ENCODE assay signal across 8 mouse cellular contexts in the genomic region with DNA sequence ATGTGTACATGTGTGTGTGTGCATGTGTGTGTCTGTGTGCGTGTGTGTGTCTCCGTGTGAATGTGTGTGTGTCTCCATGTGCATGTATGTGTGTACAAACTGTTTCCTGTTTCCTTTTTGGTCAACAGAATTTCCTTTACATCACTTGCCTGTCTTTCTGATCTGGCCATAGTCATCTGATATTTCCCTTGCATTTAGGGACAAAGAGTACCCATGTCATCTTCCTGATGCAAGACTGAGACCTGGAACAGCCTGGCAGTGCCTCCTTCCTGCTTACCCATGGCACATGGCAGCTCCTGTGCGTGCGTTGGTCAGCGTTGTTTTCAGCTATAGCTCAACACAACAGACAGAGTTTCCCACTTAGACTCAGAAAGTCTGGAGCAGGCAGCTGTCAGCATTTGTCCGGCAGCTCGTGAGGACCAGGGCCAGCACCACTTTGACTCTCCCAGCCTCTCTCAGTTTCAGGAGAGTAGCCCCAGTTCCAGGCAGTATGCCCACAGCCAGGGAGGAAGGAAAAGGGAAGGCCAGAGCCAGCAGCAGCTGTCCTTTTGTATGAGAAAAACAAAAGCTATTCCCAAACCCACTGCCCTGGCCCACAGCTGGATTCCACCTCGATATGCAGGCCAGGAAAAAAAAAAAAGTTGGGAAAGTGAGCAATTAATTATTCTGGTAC. TPM values are rescaled to one million over a fixed set of nuclear protein-coding genes. Genes with fewer than 3 reads are reported as not detected.
DNase-seq lines count a peak whose midpoint lies in the region; ATAC-seq lines count a peak whose summit lies in the region.

No protein-coding gene starts in this region.

- H3K9ac ChIP-seq in midbrain, embryonic 16.5 days (ENCODE audit: low read depth, low read length), result no peak overlapping the region
- H3K9ac ChIP-seq in midbrain, embryonic 13.5 days (replicated peaks), result no peak overlapping the region
- H3K9ac ChIP-seq in liver, embryonic 15.5 days, result no peak overlapping the region

- H3K36me3 ChIP-seq in midbrain, embryonic 16.5 days (ENCODE audit: control insufficient read depth, insufficient read depth, low read length), result no peaks in the 10 kb centered on the region
- H3K36me3 ChIP-seq in midbrain, embryonic 13.5 days, result no peaks in the 10 kb centered on the region
- H3K36me3 ChIP-seq in liver, embryonic 15.5 days (replicated peaks), result no peaks in the 10 kb centered on the region

- no peak for ATAC-seq in midbrain, embryonic 16.5 days
- no peak for ATAC-seq in midbrain, embryonic 13.5 days
- no peak for ATAC-seq in liver, embryonic 15.5 days (ENCODE audit: insufficient read depth)
- no peak for ATAC-seq in megakaryocyte-erythroid progenitor cell, adult 5-6 weeks (replicated peaks; ENCODE audit: low FRiP score, low TSS enrichment, poor library complexity, severe bottlenecking)

- intact Hi-C loops in heart, postnatal 14 days (cut with DNase I), result loop anchor here (2.0 kb wide), 2 partner anchors 45 to 81 kb away; no protein-coding TSS in a partner anchor

- H3K4me2 ChIP-seq in midbrain, embryonic 16.5 days (ENCODE audit: low read length), result no peak overlapping the region
- no peak overlapping the region for H3K4me2 ChIP-seq in midbrain, embryonic 13.5 days (replicated peaks)
- no peak overlapping the region for H3K4me2 ChIP-seq in liver, embryonic 15.5 days

- H3K9me3 ChIP-seq in midbrain, embryonic 16.5 days (replicated peaks; ENCODE audit: control insufficient read depth, low read length, poor library complexity, severe bottlenecking), result no peaks in the 10 kb centered on the region
- no peaks in the 10 kb centered on the region for H3K9me3 ChIP-seq in midbrain, embryonic 13.5 days
- H3K9me3 ChIP-seq in liver, embryonic 15.5 days (replicated peaks), result no peaks in the 10 kb centered on the region

- DNase-seq in adrenal gland, adult (ENCODE audit: inconsistent age in 2 of 2, low spot score in 1 of 2), result peak; percentile 57 to 83
- no peak for DNase-seq in adrenal gland, adult 18-20 months (ENCODE audit: low spot score in 2 of 2)
- peak; percentile 80 to 81 for DNase-seq in heart, postnatal 14 days
- no peak for DNase-seq in frontal cortex, postnatal 14 days (ENCODE audit: low spot score in 2 of 2)

- no peak overlapping the region for H3K4me3 ChIP-seq in midbrain, embryonic 16.5 days (ENCODE audit: low read depth, low read length)
- no peak overlapping the region for H3K4me3 ChIP-seq in midbrain, embryonic 13.5 days (replicated peaks)
- H3K4me3 ChIP-seq in liver, embryonic 15.5 days (replicated peaks), result no peak overlapping the region

- WGBS in midbrain, embryonic 16.5 days, result 54% methylated on average over 8 of the region's 8 CpGs
- WGBS in midbrain, embryonic 13.5 days, result 61% methylated on average over 8 of the region's 8 CpGs
- 41% methylated on average over 8 of the region's 8 CpGs for WGBS in liver, embryonic 15.5 days (ENCODE audit: insufficient replicate concordance)

- H3K27ac ChIP-seq in midbrain, embryonic 16.5 days (ENCODE audit: low read length), result 0 out of 2 replicates have a peak overlapping the region, but pooled peaks have one; percentile 47
- H3K27ac ChIP-seq in midbrain, embryonic 13.5 days, result no peak overlapping the region
- H3K27ac ChIP-seq in liver, embryonic 15.5 days (replicated peaks), result 0 out of 2 replicates have a peak overlapping the region, but pooled peaks have one; percentile 2

- H3K4me1 ChIP-seq in midbrain, embryonic 16.5 days (ENCODE audit: control insufficient read depth, insufficient read depth, low read length), result no peaks in the 10 kb centered on the region
- peaks cover 4% of the 10 kb centered on the region; the same call in 1 of the 2 replicates for H3K4me1 ChIP-seq in midbrain, embryonic 13.5 days (replicated peaks)
- peaks cover 2% of the 10 kb centered on the region; the same call in 1 of the 2 replicates for H3K4me1 ChIP-seq in liver, embryonic 15.5 days (replicated peaks)

- no peaks in the 10 kb centered on the region; the same call in 1 of the 2 replicates for H3K27me3 ChIP-seq in midbrain, embryonic 16.5 days (ENCODE audit: control insufficient read depth, insufficient read depth, low read depth, low read length)
- no peaks in the 10 kb centered on the region for H3K27me3 ChIP-seq in midbrain, embryonic 13.5 days
- peaks cover 4% of the 10 kb centered on the region; the same call in 1 of the 2 replicates for H3K27me3 ChIP-seq in liver, embryonic 15.5 days

RNA-seq across cellular contexts. Expression of a gene that starts 7.4 kb away (rescaled TPM):
- total RNA-seq in adrenal gland, adult 18-20 months (2021), result 100 to 1,000 TPM; 209 to 293 TPM
- polyA plus RNA-seq in midbrain, embryonic 16.5 days (2015; fragmentation: Nextera tagmentation; extraction: Ambion mirVana), result 93.0 and 95.4 TPM in 2 replicates
- 62.4 and 64.5 TPM in 2 replicates for polyA plus RNA-seq in midbrain, embryonic 13.5 days (2015; fragmentation: Nextera tagmentation; extraction: Ambion mirVana)
- 100 to 1,000 TPM; 173 to 206 TPM for total RNA-seq in heart, postnatal 14 days (2021)
- 18.4 and 18.6 TPM in 2 replicates for polyA plus RNA-seq in liver, embryonic 15.5 days (2015; fragmentation: Nextera tagmentation; extraction: Ambion mirVana)
- total RNA-seq in megakaryocyte-erythroid progenitor cell, adult 5-6 weeks (2014; fragmentation: Nextera tagmentation), result 8.5 and 16.9 TPM in 2 replicates
- total RNA-seq in megakaryocyte-erythroid progenitor cell, adult 5-6 weeks (2017), result 15.9 and 26.7 TPM in 2 replicates

Comparison
In these comparisons a context has a peak if more than half of its experiments do, and no peak if none do; other contexts are left out.
1. DNase-seq: peak in adrenal gland, adult (2 of 2) and heart, postnatal 14 days (2 of 2); none in adrenal gland, adult 18-20 months (0 of 2) and frontal cortex, postnatal 14 days (0 of 2).
2. RNA of a gene that starts 7.4 kb away (total RNA-seq): 209 to 293 TPM in adrenal gland, adult 18-20 months and 173 to 206 TPM in heart, postnatal 14 days; 8.5 to 26.7 TPM in megakaryocyte-erythroid progenitor cell, adult 5-6 weeks; every median in the first group is over 4 times any median in the second.